Mouse (Mus musculus) left cerebral cortex, adult 18-20 months (tissue): ENCODE measurements around the gene Fgf3. TPM values are rescaled to one million over a fixed set of nuclear protein-coding genes. Genes with fewer than 3 reads are reported as not detected.
A peak's percentile ranks its signal among the peaks of the same experiment; 100 is the strongest.

ENCODE experiments used
- DNase-seq, 2 experiments: peaks; one replicate each; pipeline ENCODE4 v3.0.0; 2021 to 2022; ENCODE audit warnings: low spot score in 2 of 2, mixed read lengths in 1 of 2
- long read RNA-seq, 2 experiments: library from polyadenylated mRNA; stranded (forward); transcript quantifications; one replicate each; pipeline ENCODE4 v2.0.0; 2021
- total RNA-seq, 2 experiments: library from RNA; stranded (reverse); gene quantifications; 2 replicates each; pipeline ENCODE4 v1.2.3; 2021

Gene Fgf3
- total RNA-seq, result 1 to 10 TPM in 1 of 2 experiments, under 1 TPM in 1; 0.61 to 1.1 TPM
- long read RNA-seq, experiment 1, partial matches to known transcripts, result 0 of 1 reads
- long read RNA-seq, experiment 1, other reads (novel, unspliced or antisense), result 0 of 1 reads
- long read RNA-seq, experiment 2, partial matches to known transcripts, result 0 of 1 reads
- long read RNA-seq, experiment 2, other reads (novel, unspliced or antisense), result 0 of 1 reads

DNA sequence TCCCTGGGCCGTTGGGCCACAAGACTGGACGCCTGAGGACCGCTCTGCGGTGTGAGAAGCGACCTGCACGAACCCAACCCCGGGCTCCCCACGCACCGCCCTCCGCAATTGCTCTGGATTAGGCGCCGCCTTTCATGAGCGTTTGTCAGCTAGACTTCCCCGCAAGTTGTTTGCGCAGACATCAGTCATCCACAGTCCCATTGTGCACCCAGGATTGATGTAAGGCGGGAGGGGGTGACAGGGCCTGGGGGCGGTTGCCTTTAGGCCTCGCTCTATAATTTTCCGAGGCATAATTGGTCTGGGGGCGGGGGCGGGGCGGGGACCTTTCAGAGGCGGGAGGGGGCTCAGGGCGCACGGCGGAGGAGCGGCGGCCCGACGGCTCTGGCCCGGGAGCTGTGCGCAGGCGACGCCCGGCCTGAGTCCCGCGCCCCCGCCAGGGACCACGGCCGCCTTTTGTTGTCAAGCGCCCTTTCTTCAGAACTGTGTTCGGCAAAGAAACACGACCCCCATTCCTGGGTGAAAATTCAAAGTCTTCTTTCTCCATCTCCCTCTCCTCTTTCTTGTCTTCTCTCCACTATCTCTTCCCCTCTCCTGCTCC lies at the start of gene Fgf3:
Gene Fgf3 (plus strand): TSS at position 193 of the 598 bp plus-strand sequence.
- no peak for DNase-seq

DNA sequence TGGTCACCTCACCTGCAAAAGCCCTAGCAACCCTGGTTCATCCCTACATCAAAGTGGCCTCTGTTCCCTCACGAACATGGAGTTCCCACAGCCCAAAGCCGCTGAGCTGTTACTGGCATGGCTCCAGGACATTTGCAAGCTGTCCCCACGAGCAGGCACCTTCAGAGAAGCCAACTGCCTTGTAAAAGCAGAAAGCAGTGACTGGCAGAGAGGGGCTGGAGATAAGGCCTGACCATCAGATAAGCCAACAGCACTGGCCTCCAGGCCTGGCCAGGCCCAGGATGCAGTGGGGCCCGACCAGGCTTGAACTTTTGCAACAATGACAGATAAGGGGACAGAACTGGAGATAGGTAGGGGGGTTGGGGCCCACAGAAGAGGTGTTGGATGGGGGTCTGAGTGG lies 49.3 kb upstream of the Fgf3 start:
- no peak for DNase-seq

DNA sequence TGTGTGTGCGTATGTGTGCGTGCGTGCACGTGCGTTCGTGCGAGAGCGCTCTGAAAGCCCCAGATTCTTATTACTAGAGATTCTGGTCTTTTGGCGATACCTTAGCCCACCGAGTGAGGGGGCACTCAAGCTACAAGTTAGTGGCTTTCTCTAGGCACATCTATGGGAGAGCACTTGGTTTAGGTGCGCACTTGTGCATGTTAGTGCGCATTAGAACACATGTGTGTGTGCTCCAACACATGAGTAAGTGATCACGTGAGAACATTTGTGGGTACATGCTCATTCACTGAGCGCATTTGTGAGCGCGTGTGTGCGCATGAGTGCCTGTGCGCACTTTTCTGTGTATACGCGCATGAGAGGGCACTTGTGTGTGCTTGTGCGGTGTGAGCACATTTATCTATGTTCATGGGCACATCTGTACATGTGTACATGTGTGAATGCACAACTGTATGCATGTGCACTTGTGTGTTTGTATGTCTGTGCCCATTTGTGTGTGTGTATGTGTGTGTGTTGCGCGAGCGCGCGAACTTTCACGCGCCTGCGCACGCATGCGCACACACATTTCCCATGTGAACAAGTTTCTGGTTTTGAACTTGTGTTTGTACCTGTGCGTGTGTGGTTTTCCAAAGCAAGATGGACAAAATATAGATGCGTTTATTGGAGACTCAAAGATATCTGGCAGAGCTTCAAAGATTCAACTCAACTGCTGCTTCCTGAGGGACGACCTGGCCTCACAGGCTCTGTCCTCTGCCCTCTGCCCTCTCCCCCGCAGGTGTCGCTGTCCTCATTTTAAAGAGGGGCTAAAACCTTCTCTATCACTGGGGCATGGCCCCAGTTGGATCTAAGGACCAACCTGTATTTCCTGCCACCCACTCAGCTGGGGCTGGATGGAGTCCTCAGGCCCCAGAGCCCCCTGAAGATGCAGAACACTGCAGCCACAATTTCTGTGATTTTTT lies 48.0 kb upstream of the Fgf3 start:
- DNase-seq, result peak; percentile 2 to 4

DNA sequence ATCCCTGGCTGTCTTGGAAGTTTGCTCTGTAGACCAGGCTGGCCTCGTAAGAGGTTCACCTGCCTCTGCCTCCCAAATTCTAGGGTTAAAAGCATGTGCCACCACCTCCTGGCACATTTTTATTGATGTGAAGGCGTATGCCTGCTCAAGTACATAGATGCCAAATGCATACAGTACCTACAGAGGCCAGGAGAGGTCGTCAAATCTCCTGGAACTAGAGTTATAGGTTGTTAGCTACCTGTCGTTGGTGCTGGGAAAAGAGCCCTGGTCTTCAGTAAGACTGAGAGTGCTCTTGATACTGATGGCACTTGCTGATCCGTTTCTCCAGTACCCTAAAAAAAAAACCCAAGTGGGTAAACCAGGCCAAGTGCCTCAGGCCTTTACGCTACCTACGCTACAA lies 46.5 kb upstream of the Fgf3 start:
- DNase-seq, result no peak

DNA sequence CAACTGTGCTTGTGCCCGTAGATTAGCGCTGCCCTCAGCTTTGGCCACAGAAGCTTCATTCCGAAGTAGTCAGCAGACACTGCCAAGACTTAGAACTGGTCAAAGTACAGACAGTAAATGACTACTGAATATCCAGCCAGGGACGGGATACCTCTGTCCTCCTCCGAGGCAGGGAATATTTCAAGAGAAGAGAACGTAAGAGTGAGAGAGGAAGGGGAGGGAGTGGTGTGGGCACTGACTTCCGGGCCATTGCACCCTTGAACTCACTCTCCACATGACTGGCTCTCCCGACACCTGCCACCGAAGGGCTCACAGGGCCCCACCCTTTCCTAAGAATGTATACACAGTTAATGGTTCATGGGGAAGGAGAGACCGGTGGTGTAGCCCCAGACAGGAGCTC lies 44.6 kb upstream of the Fgf3 start:
- no peak for DNase-seq

DNA sequence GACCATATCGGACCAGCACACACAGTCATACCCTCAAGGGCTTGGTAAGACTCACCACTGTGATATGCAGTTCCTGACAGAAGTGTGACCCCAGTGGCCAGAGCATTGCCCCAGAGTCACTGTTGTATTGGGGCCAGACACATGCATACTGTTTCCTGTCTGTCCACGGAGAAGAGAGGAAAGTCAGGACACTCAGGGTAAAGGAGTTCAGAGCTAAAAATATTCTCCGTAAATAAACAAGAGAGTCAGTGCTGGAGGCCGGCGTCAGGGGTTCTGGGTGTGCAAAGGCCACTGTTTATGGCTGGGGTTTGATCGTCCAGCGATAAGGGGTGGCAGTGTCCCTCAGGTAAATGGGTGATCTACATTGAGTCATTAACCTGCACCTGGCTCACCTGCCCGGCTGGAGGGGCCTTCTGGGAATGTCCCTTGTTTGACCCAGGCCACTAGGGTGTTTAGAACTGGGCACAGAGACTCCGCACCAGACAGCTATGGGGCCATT lies 41.9 kb upstream of the Fgf3 start:
- no peak for DNase-seq

DNA sequence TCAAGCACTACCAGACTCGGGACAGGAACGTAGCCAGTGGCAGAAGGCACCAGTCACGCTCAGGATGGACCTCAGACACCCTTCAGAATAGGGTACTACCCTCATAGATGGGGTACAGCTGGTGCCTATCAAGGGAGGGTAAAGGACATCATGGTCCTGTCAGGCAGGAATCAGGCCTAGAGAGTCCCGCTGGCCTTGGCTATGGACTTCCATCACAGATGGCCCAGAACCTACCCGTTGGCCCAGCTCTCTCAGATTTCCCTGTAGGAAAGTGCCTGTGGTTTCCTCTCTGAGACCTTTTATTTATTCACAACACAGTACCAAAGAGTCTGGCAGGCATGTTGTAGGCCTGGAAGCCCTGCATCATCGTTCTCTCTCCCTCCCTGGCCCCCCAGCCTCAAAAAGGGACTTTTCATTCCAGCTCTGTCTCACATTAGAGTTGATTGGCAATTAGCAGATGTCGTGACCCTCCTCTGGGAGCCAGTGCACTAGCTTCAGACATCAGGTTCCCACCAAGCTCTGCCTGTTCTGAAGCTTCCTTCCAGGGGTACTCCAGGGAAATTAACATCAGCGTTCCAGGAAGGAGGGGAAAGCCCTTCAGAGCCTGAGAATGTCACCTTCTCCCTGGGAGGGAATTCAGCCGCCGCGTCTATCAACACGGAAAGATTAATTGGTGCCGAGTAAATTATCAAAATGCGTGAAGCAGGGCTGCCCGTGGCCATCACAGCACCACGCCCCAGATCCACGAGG lies 40.7 kb upstream of the Fgf3 start:
- DNase-seq, result no peak

DNA sequence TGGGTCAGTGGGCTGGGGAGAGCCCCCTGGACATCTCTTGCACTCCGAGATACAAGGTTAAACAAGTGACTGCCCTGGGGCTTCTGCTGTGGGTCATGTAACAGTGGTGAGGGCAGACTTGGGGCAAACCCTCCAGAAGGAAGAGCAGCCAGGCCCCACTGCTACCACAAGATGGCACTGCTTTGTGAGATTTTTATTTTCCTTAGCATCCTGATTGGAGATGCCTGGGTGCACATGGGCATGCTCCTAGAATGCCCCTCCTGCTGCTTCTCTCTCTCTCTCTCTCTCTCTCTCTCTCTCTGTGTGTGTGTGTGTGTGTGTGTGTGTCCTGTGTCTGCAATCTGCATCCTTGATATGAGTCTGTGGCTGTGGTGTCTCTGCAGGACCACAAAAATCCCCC lies 39.4 kb upstream of the Fgf3 start:
- DNase-seq, result peak; percentile 31 to 40

DNA sequence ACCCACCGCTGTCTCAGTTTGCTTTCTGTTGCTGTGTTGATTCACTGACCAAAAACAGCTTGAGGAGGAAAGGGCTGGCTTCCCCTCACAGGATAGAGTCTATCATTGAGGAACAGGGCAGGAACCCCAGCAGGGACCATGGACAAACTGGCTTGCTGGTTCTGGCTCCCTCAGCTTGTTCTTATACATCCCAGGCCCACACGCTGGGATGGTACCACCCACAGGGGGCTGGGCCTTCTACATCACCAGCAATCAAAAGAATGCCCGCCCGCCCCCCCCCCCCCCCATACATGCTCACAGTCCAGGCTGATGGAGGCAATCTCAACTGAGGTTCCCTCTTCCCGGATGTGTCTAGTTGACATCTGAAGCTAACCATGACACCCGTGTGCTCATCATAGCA lies 30.8 kb upstream of the Fgf3 start:
- DNase-seq, result no peak

DNA sequence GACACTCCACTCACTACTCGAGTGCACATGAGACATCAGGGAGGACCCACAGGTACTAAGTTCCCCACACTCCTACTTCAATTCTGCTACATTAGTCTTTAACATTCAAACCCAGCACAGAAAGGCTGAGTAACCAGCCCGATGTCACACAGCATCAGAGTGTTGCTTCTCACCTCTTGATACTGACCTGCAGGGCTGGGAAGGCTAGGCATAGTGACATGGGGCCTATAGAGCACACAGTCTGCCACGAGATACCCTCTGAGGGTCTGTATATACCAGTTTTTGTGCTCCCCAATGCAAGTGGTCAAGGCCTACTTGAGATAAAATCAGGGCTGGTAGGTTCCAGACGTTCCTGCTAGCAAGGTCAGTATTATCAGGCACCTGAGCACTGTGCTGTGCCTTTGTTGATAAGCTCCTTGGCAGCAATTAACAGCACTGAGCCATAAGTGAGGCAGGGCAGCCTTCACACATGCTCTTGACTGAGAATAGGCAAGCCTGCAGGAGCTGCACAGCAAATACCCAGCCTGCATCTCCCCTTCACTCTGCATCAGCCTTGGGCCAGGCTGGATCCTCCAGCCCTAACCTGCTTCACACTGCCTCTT lies 29.8 kb upstream of the Fgf3 start:
- no peak for DNase-seq

DNA sequence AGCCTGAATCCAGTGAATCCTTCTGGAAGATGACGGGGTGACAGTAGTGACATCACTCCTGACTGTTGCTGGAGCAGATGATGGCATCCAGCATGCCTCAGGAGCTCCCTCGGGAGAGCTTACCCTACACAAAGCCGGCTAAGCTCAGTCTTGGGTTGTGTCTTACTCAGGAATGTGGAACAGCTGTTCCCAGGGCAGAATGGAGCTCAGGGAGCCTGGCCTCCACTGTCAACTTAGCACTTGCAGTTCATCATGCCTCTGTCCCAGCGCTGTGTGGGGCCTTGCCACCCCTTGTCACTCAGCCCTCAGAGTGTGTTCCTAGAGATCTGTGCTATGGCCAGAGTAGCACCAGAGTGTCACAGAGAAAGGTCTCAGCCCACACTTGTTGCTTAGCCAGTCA lies 26.4 kb upstream of the Fgf3 start:
- no peak for DNase-seq

DNA sequence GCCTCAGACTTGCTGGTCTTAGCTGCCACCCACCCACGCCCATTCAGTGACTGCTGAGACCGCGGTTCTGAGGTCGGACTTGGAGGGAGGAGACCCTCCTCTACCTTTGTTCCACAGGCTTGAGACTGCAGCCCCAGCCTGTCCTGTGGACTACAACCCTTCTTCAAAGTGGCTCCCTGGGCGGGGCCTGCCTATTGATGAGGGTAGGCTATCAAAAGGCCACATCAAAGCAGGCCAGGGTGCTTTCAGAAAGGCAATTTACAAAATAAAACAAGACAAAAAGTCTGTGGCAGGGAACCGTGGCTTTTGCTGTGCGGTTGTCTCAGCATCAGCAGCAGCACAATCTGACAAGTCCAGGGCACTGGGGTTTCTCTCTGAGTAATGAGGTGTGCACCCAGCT lies 16.0 kb upstream of the Fgf3 start:
- no peak for DNase-seq

DNA sequence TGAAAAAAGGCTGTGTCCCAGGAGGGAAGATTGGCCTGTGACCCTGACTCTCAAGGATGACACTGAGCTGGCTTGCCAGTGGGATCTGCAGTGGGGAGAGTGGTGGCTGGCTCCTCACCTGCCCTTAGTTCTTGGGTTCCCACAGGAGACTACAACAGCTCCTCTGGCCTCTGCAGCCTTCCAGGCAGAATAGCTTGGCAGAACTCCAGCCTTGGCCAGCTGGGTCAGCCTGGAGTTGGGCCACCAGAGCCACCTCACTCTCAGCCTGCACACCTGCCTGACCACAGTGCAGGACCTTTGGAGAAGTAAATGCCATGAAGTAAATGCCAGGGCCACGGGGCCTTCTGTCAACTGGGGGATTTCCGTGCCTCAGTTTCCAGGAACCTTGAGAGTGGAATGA lies 13.9 kb upstream of the Fgf3 start:
- DNase-seq, result no peak

DNA sequence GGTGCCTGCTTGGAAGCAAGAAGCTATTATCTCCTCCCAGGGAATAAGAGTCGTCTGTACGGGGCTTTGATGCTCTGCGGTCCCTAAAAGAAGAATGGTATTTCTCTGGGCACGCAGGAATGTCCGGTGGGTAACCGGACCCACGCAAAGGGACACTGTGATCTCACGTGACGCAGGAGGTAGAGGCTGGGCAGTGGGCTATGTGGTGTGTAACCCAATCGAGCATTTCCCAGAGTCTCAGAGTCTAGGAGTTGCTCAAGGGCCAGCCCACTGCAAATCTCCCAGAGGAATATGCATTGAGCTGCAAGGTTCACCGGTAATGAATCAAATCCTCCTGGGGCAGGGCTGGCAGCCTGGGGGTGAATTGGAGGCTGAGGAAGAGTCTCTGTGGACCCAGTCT lies 9.5 kb upstream of the Fgf3 start:
- DNase-seq, result no peak

DNA sequence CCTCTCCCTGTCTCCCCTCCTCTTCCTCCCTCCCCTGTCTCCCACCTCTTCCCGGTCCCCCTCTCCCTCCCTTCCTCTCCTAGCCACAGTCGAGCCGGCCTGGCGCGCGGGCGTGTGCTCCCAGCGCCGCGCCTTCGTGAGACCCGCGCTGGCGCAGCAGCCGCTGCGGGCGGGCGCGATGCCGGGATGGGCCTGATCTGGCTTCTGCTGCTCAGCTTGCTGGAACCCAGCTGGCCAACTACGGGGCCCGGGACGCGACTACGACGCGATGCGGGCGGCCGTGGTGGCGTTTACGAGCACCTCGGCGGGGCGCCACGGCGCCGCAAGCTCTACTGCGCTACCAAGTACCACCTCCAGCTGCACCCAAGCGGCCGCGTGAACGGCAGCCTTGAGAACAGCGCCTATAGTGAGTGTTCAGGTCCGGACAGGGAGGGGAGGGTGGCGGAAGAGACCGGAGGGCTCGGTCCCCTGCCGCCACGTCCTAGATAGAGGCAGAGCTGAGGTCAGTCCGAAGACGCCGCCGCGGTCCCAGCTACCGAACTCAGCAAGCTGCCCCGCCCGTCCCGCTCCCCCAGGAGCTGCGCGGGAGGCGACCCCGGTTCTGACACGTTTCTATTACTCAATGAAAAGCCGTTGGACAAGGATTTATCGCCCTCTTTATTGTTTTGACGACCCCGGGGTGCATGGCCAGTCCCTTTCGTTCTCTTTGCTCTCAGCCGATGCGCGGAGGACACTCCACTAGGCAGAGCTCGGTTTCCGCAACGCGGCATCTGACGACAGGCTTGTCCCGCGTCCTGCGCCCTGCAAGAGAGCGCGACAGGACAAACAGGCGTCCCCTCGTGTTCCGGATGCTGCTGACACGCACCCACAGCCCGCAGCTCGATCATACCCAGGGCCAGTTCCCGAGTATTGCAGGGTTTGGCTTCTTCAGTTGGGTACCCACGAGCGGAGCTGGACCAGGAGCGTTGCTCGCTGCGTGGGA lies 930 bp downstream of the Fgf3 start:
- peak in 1 of 2 experiments; percentile 10 for DNase-seq

DNA sequence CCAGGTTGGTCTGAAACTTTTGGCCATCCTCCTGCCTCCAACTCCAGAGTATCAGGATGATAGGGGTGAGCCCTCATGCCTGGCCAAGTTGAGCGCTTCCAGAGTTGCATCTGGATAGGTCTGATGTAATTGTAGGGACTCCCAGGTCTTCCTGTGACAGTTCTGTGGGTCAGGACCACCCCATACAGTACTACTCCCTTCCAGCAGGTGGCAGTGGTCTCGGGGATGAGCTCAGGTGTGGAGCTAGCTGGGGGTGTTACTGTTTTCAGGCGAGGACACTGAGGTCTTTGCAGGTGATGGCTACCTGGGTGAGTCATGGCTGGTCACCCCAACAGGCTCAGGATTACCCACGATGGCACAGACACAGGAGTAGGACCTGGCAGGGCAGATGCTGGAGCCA lies 8.3 kb downstream of the Fgf3 start:
- peak in 1 of 2 experiments; percentile 42 for DNase-seq

DNA sequence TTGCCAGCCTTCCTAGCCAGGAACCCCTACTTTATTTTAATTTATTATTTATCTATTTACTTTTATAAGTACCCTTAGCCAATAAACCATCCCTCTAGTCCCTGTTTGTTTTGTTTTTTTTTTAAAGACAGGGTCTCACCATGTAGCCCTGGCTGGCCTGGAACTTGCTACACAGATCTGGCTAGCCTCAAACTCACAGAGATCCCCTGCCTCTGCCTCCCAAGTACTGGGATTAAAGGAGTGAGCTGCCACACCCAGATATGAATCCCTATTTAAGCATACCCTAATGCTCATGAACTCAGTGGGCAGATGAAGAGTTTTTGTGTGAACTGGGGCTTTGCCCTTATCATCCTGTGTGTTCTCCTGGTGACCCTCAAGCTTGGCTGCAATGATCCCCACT lies 9.2 kb downstream of the Fgf3 start, which contains the start of gene Fgf4:
Gene Fgf4 (plus strand): TSS at position 301 of the 400 bp plus-strand sequence.
- DNase-seq, result no peak

DNA sequence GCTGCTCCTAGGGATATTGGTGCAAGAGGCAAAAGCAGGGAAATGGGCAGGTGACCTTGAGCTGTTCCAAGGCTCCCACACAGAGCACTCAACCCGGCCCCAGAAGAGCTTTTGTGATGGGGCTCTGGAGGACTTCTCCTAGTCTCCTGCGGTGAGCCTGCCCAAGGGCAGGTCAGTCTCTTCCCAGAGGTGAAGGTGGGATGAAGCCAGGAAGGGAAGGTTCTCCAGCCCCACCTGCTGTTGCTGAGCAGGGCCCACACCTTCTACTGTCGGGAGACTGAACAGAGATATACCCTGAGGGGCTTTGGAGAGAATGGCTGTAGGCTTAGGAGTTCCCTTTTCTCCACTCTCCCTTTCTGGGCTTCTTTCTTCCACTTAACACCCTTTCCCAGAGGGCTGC lies 13.4 kb downstream of the Fgf3 start:
- DNase-seq, result no peak

DNA sequence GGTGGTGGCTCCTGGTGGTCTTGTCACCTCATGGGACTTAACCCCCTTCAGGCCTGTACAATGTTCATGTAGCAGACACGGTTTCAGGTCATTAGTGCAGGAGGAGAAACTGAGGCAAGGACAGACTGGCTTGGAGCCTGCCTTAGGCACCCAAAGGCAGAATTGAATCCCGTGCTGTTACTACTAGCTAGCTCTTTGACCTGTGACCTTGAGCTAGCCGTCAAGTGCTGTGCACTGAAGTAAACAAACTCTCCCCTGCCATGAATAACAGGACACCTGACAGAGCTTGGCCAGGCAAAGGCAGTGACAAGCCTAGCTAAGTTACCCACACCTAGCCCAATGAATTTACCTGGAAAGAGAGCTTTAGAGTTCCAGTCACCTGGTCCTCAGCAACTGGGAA lies 17.1 kb downstream of the Fgf3 start:
- DNase-seq, result no peak

DNA sequence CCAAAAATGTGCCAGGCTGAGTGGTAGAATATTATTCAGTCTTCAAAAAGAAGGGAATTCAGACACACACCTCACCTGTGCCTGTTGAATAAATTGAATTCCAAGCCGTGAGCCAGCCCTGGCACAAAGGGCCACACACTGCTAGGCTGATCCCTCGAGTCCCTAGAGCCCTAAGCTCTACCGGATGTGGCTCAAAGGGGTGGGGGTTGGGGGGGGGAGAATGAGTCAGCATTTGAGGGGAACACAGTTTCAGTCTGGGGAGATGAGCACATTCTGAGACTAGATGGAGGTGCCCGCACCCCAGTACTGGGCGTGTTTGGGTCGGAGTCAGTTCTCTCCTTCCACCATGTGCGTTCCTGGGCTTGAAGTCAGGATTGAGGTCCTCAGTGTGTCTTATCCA lies 19.3 kb downstream of the Fgf3 start:
- DNase-seq, result no peak
